Mouse (Mus musculus): Measurements from ENCODE around the gene Col9a1. TPM values are rescaled to one million over a fixed set of nuclear protein-coding genes. Genes with fewer than 3 reads are reported as not detected.

Col9a1 gene
- total RNA-seq, 2 experiments from 2014 or later = 2.0 to 2.9 TPM

DNA sequence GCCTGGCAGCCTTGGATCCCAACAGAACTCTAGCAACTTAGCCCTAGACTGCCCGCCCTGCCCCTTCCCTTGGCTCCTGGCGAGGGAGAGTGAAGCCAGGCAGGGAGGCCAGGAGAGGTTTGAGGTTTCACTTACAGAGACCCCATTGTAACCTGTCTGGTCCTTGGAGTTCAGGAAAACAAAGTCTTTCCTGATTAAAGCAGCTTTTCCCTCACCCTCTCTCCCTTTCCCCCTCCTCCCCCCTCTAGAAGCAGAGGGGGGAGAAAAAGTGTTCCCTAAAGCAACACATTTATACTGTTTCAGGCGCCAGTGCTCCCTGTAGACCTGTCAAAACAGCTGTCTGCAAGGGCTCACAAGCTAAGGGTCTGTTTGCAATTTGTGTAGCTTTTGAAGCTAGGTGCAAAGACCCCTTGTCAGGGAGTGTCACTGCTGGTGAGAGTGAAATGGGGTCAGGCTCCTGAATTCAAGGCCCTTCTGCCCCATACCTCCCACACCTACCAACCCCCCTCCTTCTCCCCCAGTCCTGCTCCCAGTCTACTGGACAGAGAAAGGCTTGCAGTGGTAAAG, 18.6 kb downstream of the Col9a1 start:
- intact Hi-C loops (cut with DNase I) = no loop called here
- DNase-seq (ENCODE audit: extremely low spot score in 1 of 2, low spot score in 2 of 2) = no peak

DNA sequence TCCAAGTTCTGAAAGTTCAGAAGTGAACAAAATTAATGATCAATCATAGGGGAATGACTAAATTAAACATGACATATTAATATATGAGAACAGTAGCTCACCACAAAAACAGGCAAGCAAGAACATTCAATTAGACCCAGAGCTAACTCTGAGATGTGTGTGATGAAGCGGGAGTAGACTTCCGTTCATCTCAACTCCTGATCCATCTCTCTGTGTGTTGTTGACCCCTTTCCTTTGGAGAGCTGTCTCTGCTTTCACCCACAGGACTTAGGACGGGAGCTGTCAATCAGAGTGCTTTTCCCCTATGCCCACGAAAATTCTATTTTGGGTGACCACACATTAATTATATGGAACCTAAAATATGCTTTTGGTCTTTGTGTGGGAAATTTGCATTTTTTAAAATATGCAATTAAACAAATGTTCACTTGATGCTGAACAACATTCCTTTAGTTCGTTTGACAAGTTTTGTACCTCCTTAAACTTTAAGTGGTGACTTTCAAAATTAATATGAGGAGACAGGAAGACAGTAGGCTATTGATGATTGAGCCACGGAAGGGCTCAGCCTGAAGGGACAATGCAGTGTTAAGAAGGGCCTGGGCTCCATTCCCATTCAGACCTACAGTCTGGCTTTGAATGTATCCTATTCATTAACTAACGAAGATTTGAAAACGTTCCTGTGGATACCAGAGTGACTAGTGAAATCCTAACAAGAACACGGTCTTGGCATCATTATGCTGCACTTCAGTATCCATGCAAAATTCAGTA, 34.4 kb downstream of the Col9a1 start:
- intact Hi-C loops (cut with DNase I) = no loop called here
- no peak for DNase-seq (ENCODE audit: extremely low spot score in 1 of 2, low spot score in 2 of 2)

DNA sequence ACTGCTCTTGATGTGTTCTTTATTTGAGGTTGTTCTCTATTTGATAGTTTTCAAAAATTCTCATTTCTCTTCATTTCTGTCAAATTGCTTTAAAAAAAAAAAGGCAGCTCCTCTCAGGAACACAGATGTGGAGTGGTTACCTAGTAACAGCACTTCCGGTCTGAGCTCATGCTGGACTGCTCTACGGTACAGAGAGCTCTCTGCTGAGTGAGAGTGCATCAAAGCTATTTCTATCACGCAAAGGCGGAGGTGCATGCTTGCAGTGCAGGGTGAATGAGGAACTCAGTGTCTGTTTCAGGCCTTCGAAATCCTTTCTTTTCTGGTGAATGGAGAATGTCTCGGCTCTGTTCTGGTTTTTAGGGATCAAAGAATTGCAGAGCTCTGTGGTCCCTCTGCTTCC, 41.6 kb downstream of the Col9a1 start:
- no peak for DNase-seq (ENCODE audit: extremely low spot score in 1 of 2, low spot score in 2 of 2)
- intact Hi-C loops (cut with DNase I) = no loop called here

DNA sequence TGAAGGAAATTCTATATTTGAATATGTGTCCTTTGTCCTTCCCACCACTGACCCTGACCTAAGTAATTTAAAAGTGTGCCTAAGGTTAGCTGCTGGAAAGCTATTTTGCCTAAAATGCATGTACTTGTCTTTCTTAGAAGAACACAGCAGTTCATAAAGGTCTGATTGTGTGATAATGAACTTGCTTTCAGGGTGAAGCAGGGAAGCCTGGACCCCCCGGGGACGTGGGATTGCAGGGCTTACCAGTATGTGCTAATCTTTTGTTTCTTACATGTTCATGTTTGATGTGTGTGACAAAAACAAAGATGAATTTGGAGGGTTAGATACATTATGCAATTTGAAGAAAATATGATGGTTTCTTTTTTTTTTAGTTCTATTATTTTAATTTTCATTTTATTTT, 44.8 kb downstream of the Col9a1 start:
- intact Hi-C loops (cut with DNase I) = no loop called here
- no peak for DNase-seq (ENCODE audit: extremely low spot score in 1 of 2, low spot score in 2 of 2)

DNA sequence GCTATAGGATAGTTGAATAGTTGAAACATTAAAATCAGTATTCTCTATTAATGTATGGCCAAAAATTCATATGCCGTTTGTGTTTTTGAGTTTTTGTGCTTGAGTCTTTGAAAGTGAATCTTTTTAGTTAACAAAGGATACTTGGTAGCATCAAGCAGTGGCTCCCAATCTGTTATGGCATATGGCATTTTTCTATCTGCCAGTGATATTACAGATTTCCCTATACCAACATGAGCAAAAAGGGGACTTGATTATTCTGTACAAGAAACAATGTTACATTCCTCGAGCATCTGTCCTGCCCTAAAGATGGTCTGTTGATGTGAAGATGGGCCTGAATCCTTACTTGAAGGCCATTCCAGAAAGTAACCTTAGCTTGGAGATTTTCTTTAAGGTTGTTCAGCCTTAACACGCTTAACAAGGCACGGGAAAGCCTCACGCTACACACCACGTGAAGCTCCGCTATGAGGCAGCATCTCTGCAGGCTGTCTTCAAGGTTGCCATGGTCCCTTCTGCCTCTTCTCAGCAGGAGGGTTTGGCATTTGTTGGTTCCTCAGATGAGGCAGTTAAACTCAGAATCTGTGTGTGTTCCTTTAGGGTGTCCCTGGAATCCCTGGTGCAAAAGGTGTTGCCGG, 45.7 kb downstream of the Col9a1 start:
- intact Hi-C loops (cut with DNase I) = no loop called here
- DNase-seq (ENCODE audit: extremely low spot score in 1 of 2, low spot score in 2 of 2) = peak; percentile 36 to 49

DNA sequence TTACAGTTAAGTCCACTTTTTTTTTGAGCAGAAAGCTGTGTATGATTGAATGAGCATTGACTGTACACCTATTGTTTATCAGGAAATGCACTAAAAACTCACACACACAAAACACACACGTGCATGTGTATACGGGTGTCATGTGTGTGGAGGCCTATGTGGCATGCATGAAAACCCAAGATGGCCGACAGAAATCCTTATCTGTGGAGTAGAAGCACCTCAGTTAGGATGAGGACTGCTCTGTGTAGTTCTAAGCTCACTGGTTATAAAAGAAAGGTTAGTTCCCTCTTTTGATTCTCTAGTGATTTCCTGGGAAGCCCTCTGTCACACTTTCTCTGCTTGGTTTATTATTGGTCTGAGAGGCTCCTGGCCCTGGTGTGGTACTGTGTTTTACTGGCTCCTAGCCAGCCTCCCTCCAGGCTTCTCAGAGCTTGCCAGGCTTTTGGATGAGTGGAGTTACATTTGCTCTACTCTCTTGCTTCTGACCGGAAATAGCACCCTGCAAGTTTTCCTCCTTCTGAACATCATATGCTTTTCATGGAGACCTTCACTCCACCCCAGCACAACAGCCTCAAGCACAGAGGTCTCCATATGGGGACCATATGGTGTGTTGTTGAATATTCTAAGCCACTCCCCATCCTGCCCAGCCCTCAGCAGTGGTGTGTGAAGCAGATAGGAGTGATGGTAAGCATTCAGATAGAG, 48.6 kb downstream of the Col9a1 start:
- intact Hi-C loops (cut with DNase I) = no loop called here
- DNase-seq (ENCODE audit: extremely low spot score in 1 of 2, low spot score in 2 of 2) = peak in 1 of 2 experiments; percentile 37

DNA sequence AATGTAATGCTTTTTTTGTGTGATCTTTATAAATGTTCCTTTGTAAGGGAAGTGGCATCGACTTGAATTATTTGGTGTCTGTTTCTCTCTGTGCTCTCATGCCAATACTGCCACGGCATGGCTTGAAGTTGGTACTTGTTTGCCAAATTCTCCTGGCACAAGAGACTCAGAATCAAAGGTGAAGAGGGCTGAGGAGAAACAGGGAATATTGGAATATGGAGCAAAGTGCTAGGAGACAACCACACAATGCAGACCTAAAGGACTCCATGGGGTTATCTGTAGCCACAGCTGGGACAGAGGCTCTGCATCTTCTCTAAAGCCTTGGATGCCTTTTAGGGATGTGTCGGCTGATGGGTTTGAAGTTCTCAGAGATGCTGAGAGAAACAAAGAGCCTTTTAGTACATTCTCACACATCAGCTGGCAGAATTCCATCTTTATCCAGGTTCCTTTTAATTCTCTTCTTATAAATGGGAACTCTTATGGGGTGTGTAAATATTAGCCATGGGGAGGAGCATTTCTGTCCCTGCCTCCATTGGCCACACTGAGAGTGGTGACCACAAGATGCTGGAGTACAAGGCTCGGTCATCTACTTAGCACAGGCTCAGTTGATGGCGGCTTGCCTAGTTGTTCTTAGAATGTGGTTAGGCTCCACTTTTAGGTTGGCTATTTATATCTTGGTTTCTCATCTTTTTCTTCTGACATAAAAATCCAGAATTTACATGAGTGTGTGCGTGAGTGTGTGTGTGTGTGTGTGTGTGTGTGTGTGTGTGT, 49.7 kb downstream of the Col9a1 start:
- intact Hi-C loops (cut with DNase I) = no loop called here
- DNase-seq (ENCODE audit: extremely low spot score in 1 of 2, low spot score in 2 of 2) = no peak

DNA sequence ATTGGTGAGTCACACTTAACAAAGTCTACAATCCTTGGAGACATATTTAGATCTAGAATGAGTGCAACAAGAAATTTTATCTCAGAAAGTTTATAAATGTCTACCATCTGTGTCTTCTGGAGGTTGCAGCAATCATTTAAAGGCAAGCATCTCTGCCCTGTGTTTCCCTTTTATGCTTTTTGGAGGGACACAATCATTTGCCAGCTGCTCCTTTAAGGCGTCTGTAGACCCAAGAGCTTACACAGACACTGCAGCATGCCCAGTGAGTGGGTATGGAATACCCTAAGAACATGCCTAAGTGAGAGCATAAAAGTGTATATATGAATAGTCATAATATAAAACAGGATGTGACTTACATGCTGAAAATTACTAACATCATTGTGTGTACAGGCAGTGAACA, 52.1 kb downstream of the Col9a1 start:
- peak in 1 of 2 experiments; percentile 33 for DNase-seq (ENCODE audit: extremely low spot score in 1 of 2, low spot score in 2 of 2)
- intact Hi-C loops (cut with DNase I) = no loop called here

DNA sequence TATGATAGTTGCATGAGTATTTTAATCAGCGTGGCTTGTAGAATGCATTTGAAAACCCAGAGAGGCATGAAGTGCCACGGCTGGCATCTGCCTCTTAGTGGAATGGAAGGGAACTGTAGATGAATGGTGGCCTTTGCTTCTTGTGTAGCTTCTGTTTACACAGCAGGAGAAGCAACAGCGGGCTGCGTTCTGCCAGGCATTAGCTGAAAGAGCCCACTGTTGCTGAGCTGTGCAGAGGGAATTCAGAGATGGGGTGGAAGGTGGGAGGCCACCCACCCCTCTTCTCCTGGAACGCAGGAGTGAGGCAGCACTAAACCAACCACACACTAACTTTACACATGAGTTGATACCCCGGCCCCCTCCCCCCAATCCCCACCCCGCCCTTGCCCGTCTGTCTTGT, 53.0 kb downstream of the Col9a1 start:
- peak in 1 of 2 experiments; percentile 36 for DNase-seq (ENCODE audit: extremely low spot score in 1 of 2, low spot score in 2 of 2)
- intact Hi-C loops (cut with DNase I) = loop anchor here (10.0 kb wide), 1 partner anchor 526 kb away; no protein-coding TSS in a partner anchor

DNA sequence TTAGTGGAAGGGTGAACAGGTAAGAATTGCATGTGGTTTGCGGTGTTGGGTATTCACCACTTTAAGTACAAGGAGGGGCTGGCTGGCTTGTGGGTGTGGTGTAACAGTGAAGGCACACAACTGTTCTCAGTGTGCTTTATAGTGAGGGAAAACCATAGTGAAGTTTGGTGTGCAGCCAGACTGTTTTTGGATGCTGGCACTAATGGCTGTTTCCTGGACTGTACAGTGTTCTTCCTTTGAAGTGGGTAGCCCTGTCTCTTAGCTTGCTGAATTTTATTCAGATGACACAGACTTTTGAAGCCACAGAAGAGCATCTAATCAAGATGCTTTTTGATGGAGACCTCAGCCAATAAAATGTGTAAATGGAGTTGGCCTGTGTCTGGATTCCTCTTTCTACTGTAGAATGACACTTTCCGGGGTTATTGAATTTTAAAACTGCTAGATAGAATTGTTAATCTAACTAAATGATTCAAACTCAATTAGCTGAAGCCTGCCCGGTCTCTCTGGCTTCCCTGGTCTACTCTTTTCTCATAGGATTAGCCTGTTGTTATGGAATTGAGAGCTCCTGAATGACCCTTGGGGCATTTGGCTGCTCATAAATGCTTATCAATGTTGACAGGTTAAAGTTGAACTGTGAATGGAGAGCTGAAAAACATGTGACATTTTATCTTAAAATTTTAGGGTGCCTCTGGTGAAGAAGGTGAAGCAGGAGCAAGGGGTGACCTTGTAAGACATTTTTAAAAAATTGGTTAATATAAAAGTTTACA, 54.3 kb downstream of the Col9a1 start:
- intact Hi-C loops (cut with DNase I) = loop anchor here (10.0 kb wide), 1 partner anchor 527 kb away; no protein-coding TSS in a partner anchor
- no peak for DNase-seq (ENCODE audit: extremely low spot score in 1 of 2, low spot score in 2 of 2)

DNA sequence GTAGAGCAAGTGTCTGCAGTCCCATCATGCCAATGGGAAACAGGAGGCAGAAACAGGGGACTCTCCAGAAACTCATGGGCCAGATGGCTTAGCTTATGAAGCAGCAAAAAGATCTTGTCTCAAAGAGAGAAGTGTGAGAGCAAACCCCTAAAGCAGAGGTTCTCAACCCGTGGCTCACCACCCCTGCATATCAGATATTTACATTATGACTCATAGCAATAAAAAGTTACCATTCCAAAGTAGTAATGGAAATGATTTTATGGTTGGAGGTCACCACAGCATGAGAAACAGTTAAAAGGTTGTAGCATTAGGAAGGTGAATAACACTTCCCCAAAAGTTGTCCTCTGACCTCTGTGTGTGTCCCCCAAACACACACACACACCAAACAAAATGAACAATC, 58.9 kb downstream of the Col9a1 start:
- intact Hi-C loops (cut with DNase I) = loop anchor here (10.0 kb wide), 1 partner anchor 532 kb away; no protein-coding TSS in a partner anchor

DNA sequence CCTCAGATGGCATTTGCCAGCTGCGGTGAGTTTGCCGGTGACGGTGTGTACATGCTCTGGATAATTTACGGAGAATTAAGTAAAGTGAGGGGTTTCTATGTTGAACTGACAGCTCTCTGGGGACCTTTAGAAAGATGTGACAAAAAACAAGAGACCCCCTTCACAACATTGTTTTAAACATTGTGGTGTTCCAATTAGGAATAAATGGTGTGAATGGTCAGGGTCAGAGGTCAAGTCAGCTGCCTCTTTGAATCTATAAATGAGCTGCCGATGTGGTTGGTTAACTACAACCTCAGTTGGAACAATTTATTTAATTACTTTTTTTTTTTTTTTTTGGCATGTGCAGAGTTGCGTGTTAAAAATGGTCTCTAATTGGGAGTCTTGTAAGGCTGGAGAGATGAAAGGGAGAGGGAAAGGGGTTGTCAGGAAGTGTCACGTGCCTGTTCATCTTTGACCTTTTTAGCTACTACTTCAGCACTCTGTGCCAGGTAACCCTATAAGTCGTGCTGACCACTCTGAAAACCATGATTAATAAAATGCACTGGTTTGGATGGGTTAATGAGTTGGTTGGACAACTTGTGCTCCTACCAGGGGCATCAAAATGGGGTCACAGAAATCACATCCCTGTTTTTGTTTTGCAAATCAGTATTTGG, 62.8 kb downstream of the Col9a1 start:
- DNase-seq (ENCODE audit: extremely low spot score in 1 of 2, low spot score in 2 of 2) = no peak
- intact Hi-C loops (cut with DNase I) = loop anchor here (10.0 kb wide), 2 partner anchors 415 to 915 kb away; no protein-coding TSS in a partner anchor

More for the DNA sequence above, 58.9 kb downstream of the Col9a1 start:
- no peak for DNase-seq (ENCODE audit: extremely low spot score in 1 of 2, low spot score in 2 of 2)

DNA sequence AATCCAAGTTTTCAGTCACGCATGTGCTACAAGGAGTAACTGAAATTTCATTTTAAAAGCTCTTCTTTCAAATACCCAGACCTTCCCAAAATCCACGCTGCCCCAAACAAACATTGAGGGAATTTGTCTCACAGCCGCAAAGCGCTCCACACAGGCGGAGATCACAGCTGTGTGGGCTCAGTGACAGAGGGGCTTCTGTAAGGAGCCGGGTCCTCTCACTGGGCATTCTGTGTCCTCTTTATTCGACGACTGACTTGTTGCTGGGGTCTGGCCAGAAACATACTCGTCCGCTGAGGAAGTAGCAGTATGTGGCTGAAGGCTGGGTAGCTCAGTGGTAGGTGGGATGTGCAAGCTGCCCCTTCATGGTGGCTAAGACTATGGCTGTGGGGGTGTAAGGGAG, 67.5 kb downstream of the Col9a1 start:
- intact Hi-C loops (cut with DNase I) = loop anchor here (5.0 to 10.0 kb wide), 3 partner anchors 420 to 920 kb away; partner anchors contain the start of gene B3gat2
- DNase-seq (ENCODE audit: extremely low spot score in 1 of 2, low spot score in 2 of 2) = peak in 1 of 2 experiments; percentile 24

DNA sequence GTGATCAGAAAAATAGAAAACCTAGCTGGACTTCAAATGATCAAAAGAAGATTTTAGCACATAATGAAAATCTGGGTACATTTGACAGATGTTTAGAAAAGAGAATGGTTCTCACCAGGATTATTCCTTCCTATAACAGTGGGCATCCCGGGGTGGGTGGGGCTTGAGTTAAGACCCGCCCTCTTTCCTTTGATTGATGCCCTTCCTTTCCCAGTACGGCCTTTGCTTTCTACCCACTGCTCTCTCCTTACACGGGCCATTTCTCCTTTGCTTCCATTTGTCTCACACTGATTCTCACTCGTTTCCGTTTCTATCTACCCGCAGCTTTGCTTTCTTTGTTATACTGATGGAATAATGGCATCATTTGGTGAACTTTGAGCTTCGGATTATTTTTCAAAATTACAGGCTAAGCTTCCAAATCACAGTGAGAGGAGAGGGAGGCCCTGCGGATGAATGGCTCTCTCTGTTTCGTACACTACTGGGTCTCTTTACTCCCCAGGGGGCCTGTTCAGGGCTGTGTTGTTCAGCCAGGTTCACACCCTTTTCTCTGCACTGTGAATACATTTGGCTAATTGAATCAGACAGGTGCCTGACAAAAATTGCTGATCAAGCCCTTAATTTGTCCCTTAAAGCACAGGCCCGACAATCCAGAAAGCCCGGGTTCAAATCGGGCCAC, 68.4 kb downstream of the Col9a1 start:
- DNase-seq (ENCODE audit: extremely low spot score in 1 of 2, low spot score in 2 of 2) = no peak
- intact Hi-C loops (cut with DNase I) = loop anchor here (5.0 to 10.0 kb wide), 3 partner anchors 421 to 921 kb away; partner anchors contain the start of gene B3gat2

DNA sequence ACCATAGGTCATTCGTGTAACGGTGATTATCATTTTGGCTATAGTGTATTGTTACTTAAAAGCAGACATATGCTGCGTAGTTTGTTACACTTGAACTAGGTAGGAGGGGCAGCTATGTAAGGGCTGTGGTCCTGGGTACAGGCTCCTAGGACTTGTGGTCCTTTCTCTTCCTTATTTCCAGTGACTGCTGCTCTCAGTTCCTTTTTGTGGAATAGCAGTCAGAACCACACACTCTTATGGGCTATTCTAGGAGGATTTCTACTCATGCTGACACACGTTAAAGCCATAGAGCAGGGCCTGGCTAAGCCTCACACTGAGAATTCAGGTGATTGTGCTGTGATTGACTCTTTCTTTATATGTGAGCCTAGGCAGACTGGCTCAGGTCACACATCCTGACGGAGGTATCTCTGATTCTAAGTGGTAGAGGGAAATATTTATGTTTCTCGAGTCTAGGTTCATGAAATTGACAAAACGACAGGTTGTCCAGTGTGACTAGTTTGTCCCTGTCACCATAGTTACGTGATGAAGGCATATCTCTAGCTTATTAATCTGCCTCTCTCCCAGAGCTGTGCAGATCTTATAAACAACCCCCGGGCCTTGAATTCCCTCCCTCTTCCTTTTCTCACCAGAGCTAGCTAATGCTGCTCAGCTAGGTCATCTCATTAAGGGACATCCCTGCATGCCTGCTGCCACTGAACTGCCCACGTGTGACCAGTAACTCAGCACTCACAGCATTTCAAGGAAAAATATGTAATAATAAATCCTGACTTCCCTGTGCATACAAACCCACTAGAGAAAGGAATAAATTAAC, 71.1 kb downstream of the Col9a1 start:
- DNase-seq (ENCODE audit: extremely low spot score in 1 of 2, low spot score in 2 of 2) = no peak
- intact Hi-C loops (cut with DNase I) = loop anchor here (2.0 to 10.0 kb wide), 4 partner anchors 112 to 924 kb away; partner anchors contain the start of gene B3gat2
